Mouse (Mus musculus) intestine, postnatal 0 days (tissue): ENCODE measurements around the gene Sgms1. TPM values are rescaled to one million over a fixed set of nuclear protein-coding genes. Genes with fewer than 3 reads are reported as not detected.

Source experiments
- ATAC-seq: fragments of 200-750 bp; cut with Nextera tagmentation; 2 replicates; pipeline ENCODE4 v1.8.0; 2017; ENCODE audit warnings: mild to moderate bottlenecking, moderate TSS enrichment, moderate library complexity
- H3K27ac ChIP-seq: fragments of 300-500 bp; sonication (generic); 2 replicates; pipeline ENCODE4 v1.5.1; 2014; ENCODE audit warnings: mild to moderate bottlenecking, low read depth, low read length, moderate library complexity
- H3K27me3 ChIP-seq: fragments of 300-500 bp; sonication (generic); replicated peaks from 2 replicates; pipeline ENCODE4 v1.6.1; 2014; ENCODE audit warnings: low read length, mixed read lengths; ENCODE audit not compliant: control insufficient read depth, insufficient read depth
- H3K36me3 ChIP-seq: fragments of 300-500 bp; sonication (generic); 2 replicates; pipeline ENCODE4 v1.6.1; 2014; ENCODE audit warnings: mild to moderate bottlenecking, moderate library complexity; ENCODE audit not compliant: control insufficient read depth, insufficient read depth
- H3K4me1 ChIP-seq: fragments of 300-500 bp; sonication (generic); replicated peaks from 2 replicates; pipeline ENCODE4 v1.6.1; 2014; ENCODE audit warnings: antibody characterized with exemption, low read length, mixed read lengths; ENCODE audit not compliant: control insufficient read depth, insufficient read depth
- H3K4me2 ChIP-seq: fragments of 300-500 bp; sonication (generic); replicated peaks from 2 replicates; pipeline ENCODE4 v1.6.1; 2014; ENCODE audit warnings: low read depth, mild to moderate bottlenecking, moderate library complexity
- H3K4me3 ChIP-seq: fragments of 300-500 bp; sonication (generic); 2 replicates; pipeline ENCODE4 v1.5.1; 2014; ENCODE audit warnings: low read depth, low read length
- H3K9ac ChIP-seq: fragments of 300-500 bp; sonication (generic); 2 replicates; pipeline ENCODE4 v1.6.1; 2014; ENCODE audit warnings: mild to moderate bottlenecking, low read depth, low read length
- H3K9me3 ChIP-seq: fragments of 300-500 bp; sonication (generic); 2 replicates; pipeline ENCODE4 v1.6.1; 2016; ENCODE audit warnings: mixed run types; ENCODE audit not compliant: control insufficient read depth
- CTCF ChIP-seq: sonication (generic); IDR thresholded peaks from 2 replicates; pipeline ENCODE4 v1.5.1; 2016; ENCODE audit warnings: low read depth, mild to moderate bottlenecking, control low read depth, antibody characterized with exemption, moderate library complexity
- WGBS: fragments of 180-500 bp; shearing (Covaris S2); extraction: QIAGEN DNeasy Blood & Tissue Kit; methylation state at CpG from one replicate; pipeline ENCODE4 v1.1.7; 2014; 5-methylcytosine and 5-hydroxymethylcytosine counted together
- polyA plus RNA-seq: library from polyadenylated mRNA; unstranded; fragments of >200 nt; fragmentation: Nextera tagmentation; extraction: Ambion mirVana; gene quantifications from 2 replicates; pipeline ENCODE4 v1.2.1, GENCODE M21; 2015

Gene Sgms1
- polyA plus RNA-seq, 1 experiment from 2014 or later: 18.6 TPM

- Histone ChIP-seq H3K27ac (no peak overlapping the region), H3K9me3 (no peaks in the 10 kb centered on the region), H3K36me3 (0 out of 2 replicates have a peak, but pooled peaks cover 4% of the 10 kb centered on the region), H3K9ac (no peak overlapping the region), H3K4me3 (no peak overlapping the region), H3K4me1 (0 out of 2 replicates have a peak, but pooled peaks cover 12% of the 10 kb centered on the region), H3K27me3 (no peaks in the 10 kb centered on the region), H3K4me2 (no peak overlapping the region)
- 68% methylated on average over 3 of the region's 3 CpGs for WGBS
- peak; percentile 54 for ATAC-seq
- no peak for TF ChIP-seq CTCF
These were observed 63.4 kb downstream of the Sgms1 start for GRCm38 (mm10) chr19:32326156-32326555.

- WGBS: 45% methylated on average over 10 of the region's 10 CpGs
- no peak for TF ChIP-seq CTCF
- ATAC-seq: no peak
- H3K27me3 ChIP-seq: no peaks in the 10 kb centered on the region
- H3K36me3 ChIP-seq: 0 out of 2 replicates have a peak, but pooled peaks cover 4% of the 10 kb centered on the region
- no peak overlapping the region for H3K4me2 ChIP-seq
- H3K9me3 ChIP-seq: no peaks in the 10 kb centered on the region
- no peak overlapping the region for H3K27ac ChIP-seq
- 0 out of 2 replicates have a peak, but pooled peaks cover 12% of the 10 kb centered on the region for H3K4me1 ChIP-seq
- H3K4me3 ChIP-seq: no peak overlapping the region
- H3K9ac ChIP-seq: no peak overlapping the region
These were observed 64.3 kb downstream of the Sgms1 start for GRCm38 (mm10) chr19:32325100-32325768.

GRCm38 (mm10) chr19:32324550-32324949, 65.0 kb downstream of the Sgms1 start:
- Histone ChIP-seq H3K27ac (no peak overlapping the region), H3K36me3 (0 out of 2 replicates have a peak, but pooled peaks cover 4% of the 10 kb centered on the region), H3K4me2 (no peak overlapping the region), H3K9ac (no peak overlapping the region), H3K27me3 (no peaks in the 10 kb centered on the region), H3K4me1 (peaks cover 12% of the 10 kb centered on the region; the same call in 1 of the 2 replicates), H3K9me3 (no peaks in the 10 kb centered on the region), H3K4me3 (no peak overlapping the region)
- ATAC-seq: no peak
- WGBS: 98% methylated on average over 1 of the region's 1 CpGs
- TF ChIP-seq CTCF: no peak

GRCm38 (mm10) chr19:32323070-32323469, 66.4 kb downstream of the Sgms1 start:
- WGBS: 37% methylated on average over 11 of the region's 11 CpGs
- Histone ChIP-seq H3K36me3 (no peaks in the 10 kb centered on the region), H3K9me3 (no peaks in the 10 kb centered on the region), H3K4me2 (peak overlapping the region; percentile 46), H3K4me1 (peaks cover 12% of the 10 kb centered on the region; the same call in 1 of the 2 replicates), H3K9ac (no peak overlapping the region), H3K27ac (peak overlapping the region; percentile 36; the same call in 1 of the 2 replicates), H3K27me3 (no peaks in the 10 kb centered on the region), H3K4me3 (no peak overlapping the region)
- TF ChIP-seq CTCF: no peak
- ATAC-seq: no peak

- Histone ChIP-seq H3K4me1 (peaks cover 12% of the 10 kb centered on the region; the same call in 1 of the 2 replicates), H3K36me3 (no peaks in the 10 kb centered on the region), H3K27me3 (no peaks in the 10 kb centered on the region), H3K27ac (peak overlapping the region; percentile 36; the same call in 1 of the 2 replicates), H3K9me3 (no peaks in the 10 kb centered on the region), H3K4me2 (peak overlapping the region; percentile 46), H3K4me3 (no peak overlapping the region), H3K9ac (no peak overlapping the region)
- 30% methylated on average over 3 of the region's 3 CpGs for WGBS
- TF ChIP-seq CTCF: peak; percentile 57
- ATAC-seq: no peak
These were observed 67.0 kb downstream of the Sgms1 start for GRCm38 (mm10) chr19:32322429-32323035.

GRCm38 (mm10) chr19:32320366-32320666, 69.2 kb downstream of the Sgms1 start:
- Histone ChIP-seq H3K9ac (no peak overlapping the region), H3K9me3 (no peaks in the 10 kb centered on the region), H3K36me3 (no peaks in the 10 kb centered on the region), H3K4me1 (peaks cover 2% of the 10 kb centered on the region; the same call in 1 of the 2 replicates), H3K4me3 (no peak overlapping the region), H3K4me2 (peak overlapping the region; percentile 22; the same call in 1 of the 2 replicates), H3K27me3 (no peaks in the 10 kb centered on the region), H3K27ac (peak overlapping the region; percentile 67)
- WGBS: 33% methylated on average over 4 of the region's 4 CpGs
- peak; percentile 91 for TF ChIP-seq CTCF
- peak; percentile 79 for ATAC-seq
